Mouse (Mus musculus) urinary bladder, adult 18-20 months (tissue): ENCODE results near the gene Nhsl2.
"Not testable (repeated sequence)": the region's sequence is repeated elsewhere in the genome, so short reads cannot be mapped to it uniquely, and the experiment has no call there.

ENCODE experiments used
- DNase-seq, 2 experiments: peaks; one replicate each; pipeline ENCODE4 v3.0.0; 2022; ENCODE audit warnings: low spot score in 2 of 2, mixed read lengths in 2 of 2

The Nhsl2 gene

DNA sequence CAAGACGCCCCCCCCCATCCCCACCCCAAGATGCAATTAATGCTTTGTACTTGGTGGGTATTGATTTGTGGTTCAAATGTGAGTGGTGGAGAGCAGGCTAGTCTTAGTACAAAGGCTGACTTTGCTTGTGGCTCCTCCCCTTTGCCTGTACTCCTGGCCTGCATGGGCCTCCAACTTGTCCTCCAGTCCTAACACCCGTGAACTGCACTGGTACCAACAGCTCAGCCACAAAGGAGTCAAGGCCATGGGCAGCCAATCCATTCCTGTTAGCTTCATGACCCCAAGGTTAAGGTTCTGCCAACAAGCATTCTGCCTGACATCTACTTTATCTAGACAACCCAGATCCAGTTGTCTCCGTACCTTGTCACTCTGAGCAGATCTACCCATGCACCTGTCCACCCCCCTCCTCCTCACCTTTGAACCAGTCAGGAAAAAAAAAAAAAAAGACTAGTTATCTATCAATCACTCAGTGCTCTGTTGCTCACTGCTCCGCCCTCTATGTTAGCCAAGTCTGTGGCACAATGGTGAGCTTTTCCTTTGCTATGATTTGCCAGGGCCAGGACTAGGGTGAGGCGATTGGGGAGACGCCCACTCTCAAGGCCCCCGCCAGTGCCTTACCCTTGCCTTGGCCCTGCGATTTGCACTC, 236.7 kb downstream of the Nhsl2 start:
- DNase-seq = no peak

DNA sequence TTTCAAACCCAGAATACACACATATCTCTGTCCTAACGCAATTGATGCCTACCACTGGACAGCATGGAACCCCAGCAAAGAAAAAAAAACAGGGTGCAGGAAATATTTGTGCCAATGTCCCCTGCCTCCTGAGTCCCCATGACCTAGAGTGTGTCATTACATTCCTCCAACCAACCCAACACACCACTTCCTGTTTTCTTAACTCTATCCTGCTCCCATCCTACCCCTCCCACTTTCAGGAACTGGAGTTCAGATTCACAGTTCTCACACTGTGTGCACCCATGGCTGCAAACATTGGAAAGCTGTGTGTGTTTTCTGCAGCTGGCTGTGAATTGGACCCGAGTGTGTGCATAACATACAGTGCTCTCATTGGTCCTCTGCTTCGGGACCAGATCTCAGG, 241.4 kb downstream of the Nhsl2 start:
- no peak for DNase-seq

DNA sequence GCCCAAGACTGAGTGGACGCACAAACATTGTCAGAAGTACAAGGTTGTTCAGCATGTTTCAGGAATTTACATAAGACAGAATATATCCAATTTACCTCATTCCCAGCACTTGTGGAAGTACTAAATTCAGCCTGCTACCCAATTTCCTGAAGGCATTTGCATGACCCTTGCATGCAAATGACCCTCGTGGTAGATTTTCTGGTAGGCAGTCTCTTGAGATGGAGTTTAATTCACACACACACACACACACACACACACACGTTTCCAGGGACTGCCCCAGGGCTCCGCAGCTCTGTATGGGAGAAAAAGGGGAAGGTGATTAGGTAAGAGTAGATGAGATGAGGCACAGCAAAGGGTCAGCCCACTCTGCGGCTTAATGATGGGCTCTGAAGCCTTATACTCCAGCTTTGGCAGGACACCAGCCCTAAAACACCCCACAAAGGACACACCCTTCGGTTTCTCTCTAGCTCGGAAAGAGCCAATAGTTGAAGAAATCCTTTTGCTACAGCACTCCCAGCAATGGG, 245.3 kb downstream of the Nhsl2 start:
- no peak for DNase-seq

DNA sequence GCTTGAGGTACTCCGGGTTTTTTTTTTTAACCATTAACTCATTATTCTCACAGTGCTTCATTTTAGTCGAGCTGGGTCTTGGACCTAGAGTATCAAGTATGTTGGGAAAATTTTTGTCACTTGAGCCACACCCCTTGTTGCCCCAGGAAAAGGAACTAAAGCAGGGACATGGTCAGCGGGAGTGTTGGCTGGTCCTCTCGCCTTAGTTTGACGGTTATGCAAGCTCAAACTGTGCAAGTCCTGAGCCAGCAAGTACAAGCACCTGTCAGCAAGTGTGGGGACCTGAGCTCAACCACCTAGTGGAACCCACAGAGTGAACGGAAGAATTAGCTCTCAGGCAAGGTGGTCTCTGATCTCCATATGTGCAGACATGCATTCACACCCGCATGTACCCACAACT, 252.7 kb downstream of the Nhsl2 start:
- DNase-seq = no peak

DNA sequence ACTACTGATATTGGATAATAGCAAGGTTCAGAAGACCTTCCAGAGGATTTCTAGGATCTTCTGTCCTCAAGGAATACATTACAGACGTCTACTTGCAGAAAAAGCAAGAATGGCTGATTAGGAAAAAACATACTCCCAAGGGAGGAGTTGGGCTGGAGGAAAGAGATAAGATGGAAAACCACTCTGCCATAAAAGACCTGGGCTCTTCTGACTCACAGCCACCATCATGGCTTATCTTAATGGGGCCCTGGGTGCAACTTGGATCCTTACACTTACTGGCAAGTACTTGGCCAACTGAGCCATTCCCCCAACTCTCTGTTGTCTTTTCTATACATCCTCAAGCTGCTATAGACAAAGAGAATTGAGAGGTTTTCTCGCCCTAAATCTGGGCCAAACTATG, 254.6 kb downstream of the Nhsl2 start:
- not testable (repeated sequence) for DNase-seq

DNA sequence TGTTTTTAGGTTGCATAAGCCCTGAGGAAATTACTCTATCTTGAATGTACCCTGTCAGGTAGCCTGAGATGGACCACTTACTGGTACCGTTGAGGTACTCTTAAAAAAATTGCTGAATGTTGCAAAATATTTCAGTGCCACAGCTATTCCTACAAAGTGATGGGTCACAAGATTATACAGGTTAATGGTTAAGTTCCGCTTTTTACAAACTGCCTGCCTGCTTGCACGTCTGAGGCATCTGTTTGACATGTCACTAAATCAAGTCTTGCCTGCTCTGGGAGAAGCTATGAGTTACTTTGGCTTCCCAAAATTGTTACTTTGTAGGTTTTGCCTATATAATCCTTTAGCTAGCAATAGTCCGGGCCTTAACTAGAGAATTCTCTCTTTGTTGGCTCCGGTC, 260.2 kb downstream of the Nhsl2 start:
- DNase-seq = not testable (repeated sequence)

DNA sequence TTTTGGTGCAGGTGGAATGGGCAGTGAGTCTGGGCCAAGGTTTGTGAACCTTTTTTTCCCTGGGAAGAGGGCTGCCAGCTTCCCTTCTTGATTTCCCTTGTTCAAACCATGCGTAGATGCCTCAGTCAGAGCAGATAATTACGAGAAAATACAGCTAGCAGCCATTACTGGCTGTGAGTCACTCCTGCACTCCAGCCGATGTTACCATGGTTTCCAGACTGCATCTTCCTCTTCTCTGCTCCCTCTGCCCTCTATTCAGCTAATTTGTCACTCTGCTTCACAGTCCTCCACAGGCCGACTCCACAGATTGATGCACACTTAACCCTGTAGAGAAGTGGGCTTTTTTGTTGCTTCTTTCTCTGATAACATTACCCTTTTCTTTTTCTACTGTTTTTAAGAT, 266.5 kb downstream of the Nhsl2 start:
- no peak for DNase-seq

DNA sequence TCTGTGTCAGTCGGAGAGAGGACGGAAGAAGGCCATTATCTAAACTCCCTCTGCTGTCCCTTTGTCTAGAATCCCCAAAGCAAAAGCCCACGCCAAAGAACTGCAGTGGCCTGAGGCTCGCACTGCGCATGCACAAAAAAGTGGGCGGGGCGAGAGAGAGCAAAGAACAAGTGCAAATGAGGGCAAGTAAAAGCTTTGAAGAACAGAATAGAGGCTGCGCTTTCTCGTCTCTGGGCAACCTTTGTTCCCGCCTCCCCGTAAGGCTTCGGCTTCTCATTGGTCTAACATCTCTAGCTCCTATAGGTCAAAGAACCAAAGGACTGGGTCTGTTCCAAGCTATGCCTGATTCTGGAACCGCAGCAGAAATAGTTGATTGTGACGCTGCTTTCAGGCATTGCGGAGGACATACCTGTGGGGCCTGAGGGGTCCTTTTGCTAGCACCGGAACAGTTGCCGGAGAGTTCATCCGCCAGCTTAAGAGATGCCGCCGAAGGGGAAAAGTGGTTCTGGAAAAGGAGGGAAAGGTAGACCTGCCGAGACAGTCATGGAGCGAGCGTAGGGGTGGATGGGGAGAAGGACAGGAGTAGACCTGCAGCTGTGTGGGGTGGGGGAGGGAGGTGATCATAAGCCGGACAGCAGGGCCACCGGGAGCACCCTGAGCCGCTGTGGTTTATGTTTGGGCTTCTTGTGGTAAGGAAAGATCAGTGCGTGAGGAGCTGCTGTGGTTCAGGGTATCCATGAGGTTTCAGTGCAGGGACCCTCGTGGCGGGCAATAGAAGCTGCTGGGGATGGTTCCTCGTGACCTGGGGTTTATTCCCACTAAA, 270.1 kb downstream of the Nhsl2 start, which contains the start of gene Pin4:
TSS of gene Pin4 (plus strand) at position 406 of the 823 bp plus-strand sequence.
- peak; percentile 57 to 86 for DNase-seq

DNA sequence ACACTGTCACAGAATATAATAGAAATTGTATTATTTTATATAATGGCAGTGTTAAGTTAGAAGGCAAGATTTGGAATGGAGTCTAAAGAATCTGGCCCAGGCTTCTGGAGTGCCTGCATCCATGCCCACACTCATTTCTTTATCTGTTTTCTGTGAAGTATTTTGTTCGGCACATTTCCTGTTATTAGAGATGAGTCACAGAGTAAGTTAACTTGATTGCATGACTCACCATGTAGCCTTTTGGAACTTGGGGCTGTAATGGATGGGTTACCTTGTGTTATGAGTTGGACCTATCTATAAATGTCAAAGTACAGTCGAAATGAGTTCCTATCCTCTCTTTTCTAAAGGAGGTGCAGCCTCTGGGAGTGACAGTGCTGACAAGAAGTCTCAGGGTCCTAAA, 272.1 kb downstream of the Nhsl2 start:
- DNase-seq = no peak

DNA sequence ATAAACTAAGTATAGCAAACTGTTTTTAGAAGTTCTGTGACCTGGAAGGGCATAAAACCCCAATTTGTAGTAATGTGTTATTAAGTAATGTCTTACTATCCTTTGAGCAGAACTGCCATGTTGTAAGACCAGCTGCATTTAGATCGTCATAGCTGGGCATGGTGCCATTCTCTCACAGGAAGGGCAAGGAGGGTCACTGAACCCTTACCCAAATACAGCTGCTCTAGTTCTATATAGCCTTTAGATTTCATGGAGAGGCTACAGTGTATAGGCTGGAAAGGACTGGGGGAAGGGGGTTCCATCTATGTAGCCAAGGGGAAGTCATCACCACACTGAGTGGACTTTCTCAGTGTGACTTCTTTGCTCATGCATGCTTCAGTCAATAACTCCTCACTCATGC, 292.0 kb downstream of the Nhsl2 start:
- DNase-seq = no peak
